Mouse (Mus musculus): Measurements from ENCODE around the gene Rpl9-ps1. TPM values are rescaled to one million over a fixed set of nuclear protein-coding genes. Genes with fewer than 3 reads are reported as not detected.

Rpl9-ps1 gene
- polyA plus RNA-seq, 1 experiment from 2014 or later = not detected

GRCm38 (mm10) chr11:83646356-83647149, 1.1 kb upstream of the Rpl9-ps1 start:
- no peaks in the 10 kb centered on the region for H3K4me1 ChIP-seq (replicated peaks)
- no peak overlapping the region for H3K27ac ChIP-seq
- H3K9me3 ChIP-seq = no peaks in the 10 kb centered on the region
- ATAC-seq (ENCODE audit: insufficient number of reproducible peaks, insufficient read depth, low FRiP score, low TSS enrichment, low read depth) = no peak
- H3K27me3 ChIP-seq = no peaks in the 10 kb centered on the region
- no peak overlapping the region for H3K9ac ChIP-seq (replicated peaks)
- H3K4me2 ChIP-seq = no peak overlapping the region
- H3K36me3 ChIP-seq = no peaks in the 10 kb centered on the region
- WGBS = 92% methylated on average over 6 of the region's 6 CpGs
- no peak overlapping the region for H3K4me3 ChIP-seq (replicated peaks)

- H3K27ac ChIP-seq = no peak overlapping the region
- H3K9ac ChIP-seq (replicated peaks) = no peak overlapping the region
- 82% methylated on average over 2 of the region's 2 CpGs for WGBS
- no peak overlapping the region for H3K4me3 ChIP-seq (replicated peaks)
- no peaks in the 10 kb centered on the region for H3K27me3 ChIP-seq
- no peak for ATAC-seq (ENCODE audit: insufficient number of reproducible peaks, insufficient read depth, low FRiP score, low TSS enrichment, low read depth)
- no peaks in the 10 kb centered on the region for H3K36me3 ChIP-seq
- H3K4me1 ChIP-seq (replicated peaks) = no peaks in the 10 kb centered on the region
- H3K9me3 ChIP-seq = no peaks in the 10 kb centered on the region
- no peak overlapping the region for H3K4me2 ChIP-seq
Observed at GRCm38 (mm10) chr11:83641216-83641615, 4.2 kb downstream of the Rpl9-ps1 start.

GRCm38 (mm10) chr11:83640141-83640540, 5.3 kb downstream of the Rpl9-ps1 start:
- WGBS = 80% methylated on average over 5 of the region's 5 CpGs

GRCm38 (mm10) chr11:83639533-83639932, 5.9 kb downstream of the Rpl9-ps1 start:
- Histone ChIP-seq H3K9me3 (no peaks in the 10 kb centered on the region), H3K4me2 (no peak overlapping the region), H3K4me1 (replicated peaks) (no peaks in the 10 kb centered on the region), H3K27me3 (no peaks in the 10 kb centered on the region), H3K4me3 (replicated peaks) (no peak overlapping the region), H3K9ac (replicated peaks) (no peak overlapping the region), H3K36me3 (no peaks in the 10 kb centered on the region), H3K27ac (no peak overlapping the region)
- WGBS = 60% methylated on average over 3 of the region's 3 CpGs
- no peak for ATAC-seq (ENCODE audit: insufficient number of reproducible peaks, insufficient read depth, low FRiP score, low TSS enrichment, low read depth)

More at GRCm38 (mm10) chr11:83640141-83640540, 5.3 kb downstream of the Rpl9-ps1 start:
- Histone ChIP-seq H3K4me3 (replicated peaks) (no peak overlapping the region), H3K27me3 (no peaks in the 10 kb centered on the region), H3K27ac (no peak overlapping the region), H3K36me3 (no peaks in the 10 kb centered on the region), H3K4me2 (no peak overlapping the region), H3K4me1 (replicated peaks) (no peaks in the 10 kb centered on the region), H3K9me3 (no peaks in the 10 kb centered on the region), H3K9ac (replicated peaks) (no peak overlapping the region)
- ATAC-seq (ENCODE audit: insufficient number of reproducible peaks, insufficient read depth, low FRiP score, low TSS enrichment, low read depth) = no peak

- H3K4me1 ChIP-seq (replicated peaks) = no peaks in the 10 kb centered on the region
- ATAC-seq (ENCODE audit: insufficient number of reproducible peaks, insufficient read depth, low FRiP score, low TSS enrichment, low read depth) = no peak
- 75% methylated on average over 2 of the region's 2 CpGs for WGBS
- no peak overlapping the region for H3K4me2 ChIP-seq
- H3K36me3 ChIP-seq = no peaks in the 10 kb centered on the region
- no peak overlapping the region for H3K4me3 ChIP-seq (replicated peaks)
- H3K9ac ChIP-seq (replicated peaks) = no peak overlapping the region
- H3K27ac ChIP-seq = no peak overlapping the region
- no peaks in the 10 kb centered on the region for H3K27me3 ChIP-seq
- no peaks in the 10 kb centered on the region for H3K9me3 ChIP-seq
Observed at GRCm38 (mm10) chr11:83638934-83639333, 6.5 kb downstream of the Rpl9-ps1 start.

GRCm38 (mm10) chr11:83636742-83637235, 8.6 kb downstream of the Rpl9-ps1 start:
- Histone ChIP-seq H3K27ac (no peak overlapping the region), H3K9ac (replicated peaks) (no peak overlapping the region), H3K4me2 (no peak overlapping the region), H3K4me1 (replicated peaks) (no peaks in the 10 kb centered on the region), H3K36me3 (no peaks in the 10 kb centered on the region), H3K9me3 (no peaks in the 10 kb centered on the region), H3K4me3 (replicated peaks) (no peak overlapping the region), H3K27me3 (no peaks in the 10 kb centered on the region)
- 76% methylated on average over 1 of the region's 1 CpGs for WGBS
- ATAC-seq (ENCODE audit: insufficient number of reproducible peaks, insufficient read depth, low FRiP score, low TSS enrichment, low read depth) = no peak

- Histone ChIP-seq H3K4me3 (replicated peaks) (no peak overlapping the region), H3K4me2 (no peak overlapping the region), H3K27ac (no peak overlapping the region), H3K36me3 (no peaks in the 10 kb centered on the region), H3K9me3 (no peaks in the 10 kb centered on the region), H3K9ac (replicated peaks) (no peak overlapping the region), H3K27me3 (no peaks in the 10 kb centered on the region), H3K4me1 (replicated peaks) (no peaks in the 10 kb centered on the region)
- 91% methylated on average over 2 of the region's 2 CpGs for WGBS
- ATAC-seq (ENCODE audit: insufficient number of reproducible peaks, insufficient read depth, low FRiP score, low TSS enrichment, low read depth) = no peak
Observed at GRCm38 (mm10) chr11:83634898-83635297, 10.5 kb downstream of the Rpl9-ps1 start.

- no peaks in the 10 kb centered on the region for H3K9me3 ChIP-seq
- H3K9ac ChIP-seq (replicated peaks) = no peak overlapping the region
- 71% methylated on average over 4 of the region's 4 CpGs for WGBS
- no peak overlapping the region for H3K4me2 ChIP-seq
- H3K36me3 ChIP-seq = no peaks in the 10 kb centered on the region
- no peak overlapping the region for H3K27ac ChIP-seq
- no peaks in the 10 kb centered on the region for H3K27me3 ChIP-seq
- ATAC-seq (ENCODE audit: insufficient number of reproducible peaks, insufficient read depth, low FRiP score, low TSS enrichment, low read depth) = no peak
- no peak overlapping the region for H3K4me3 ChIP-seq (replicated peaks)
- no peaks in the 10 kb centered on the region for H3K4me1 ChIP-seq (replicated peaks)
Observed at GRCm38 (mm10) chr11:83634425-83634824, 11.0 kb downstream of the Rpl9-ps1 start.

- Histone ChIP-seq H3K9ac (replicated peaks) (no peak overlapping the region), H3K4me1 (replicated peaks) (no peaks in the 10 kb centered on the region), H3K27ac (no peak overlapping the region), H3K36me3 (no peaks in the 10 kb centered on the region), H3K27me3 (no peaks in the 10 kb centered on the region), H3K4me2 (no peak overlapping the region), H3K9me3 (no peaks in the 10 kb centered on the region), H3K4me3 (replicated peaks) (no peak overlapping the region)
- ATAC-seq (ENCODE audit: insufficient number of reproducible peaks, insufficient read depth, low FRiP score, low TSS enrichment, low read depth) = no peak
- WGBS = 62% methylated on average over 4 of the region's 4 CpGs
Observed at GRCm38 (mm10) chr11:83632744-83633143, 12.7 kb downstream of the Rpl9-ps1 start.

GRCm38 (mm10) chr11:83631065-83631464, 14.4 kb downstream of the Rpl9-ps1 start:
- Histone ChIP-seq H3K4me2 (no peak overlapping the region), H3K9me3 (no peaks in the 10 kb centered on the region), H3K27ac (no peak overlapping the region), H3K27me3 (no peaks in the 10 kb centered on the region), H3K36me3 (no peaks in the 10 kb centered on the region), H3K4me1 (replicated peaks) (no peaks in the 10 kb centered on the region), H3K9ac (replicated peaks) (no peak overlapping the region), H3K4me3 (replicated peaks) (no peak overlapping the region)
- WGBS = 81% methylated on average over 2 of the region's 2 CpGs
- no peak for ATAC-seq (ENCODE audit: insufficient number of reproducible peaks, insufficient read depth, low FRiP score, low TSS enrichment, low read depth)

GRCm38 (mm10) chr11:83630630-83631029, 14.8 kb downstream of the Rpl9-ps1 start:
- H3K9ac ChIP-seq (replicated peaks) = no peak overlapping the region
- H3K4me2 ChIP-seq = no peak overlapping the region
- 88% methylated on average over 1 of the region's 1 CpGs for WGBS
- H3K4me3 ChIP-seq (replicated peaks) = no peak overlapping the region
- no peaks in the 10 kb centered on the region for H3K4me1 ChIP-seq (replicated peaks)
- no peak overlapping the region for H3K27ac ChIP-seq
- no peaks in the 10 kb centered on the region for H3K9me3 ChIP-seq
- H3K36me3 ChIP-seq = no peaks in the 10 kb centered on the region
- ATAC-seq (ENCODE audit: insufficient number of reproducible peaks, insufficient read depth, low FRiP score, low TSS enrichment, low read depth) = no peak
- H3K27me3 ChIP-seq = no peaks in the 10 kb centered on the region

- Histone ChIP-seq H3K36me3 (no peaks in the 10 kb centered on the region), H3K9me3 (no peaks in the 10 kb centered on the region), H3K27ac (no peak overlapping the region), H3K27me3 (no peaks in the 10 kb centered on the region), H3K9ac (replicated peaks) (no peak overlapping the region), H3K4me2 (no peak overlapping the region), H3K4me1 (replicated peaks) (no peaks in the 10 kb centered on the region), H3K4me3 (replicated peaks) (no peak overlapping the region)
- no peak for ATAC-seq (ENCODE audit: insufficient number of reproducible peaks, insufficient read depth, low FRiP score, low TSS enrichment, low read depth)
- WGBS = 90% methylated on average over 9 of the region's 9 CpGs
Observed at GRCm38 (mm10) chr11:83628808-83629207, 16.6 kb downstream of the Rpl9-ps1 start.

All from limb, embryonic 12.5 days (tissue).